In the genomic region with DNA sequence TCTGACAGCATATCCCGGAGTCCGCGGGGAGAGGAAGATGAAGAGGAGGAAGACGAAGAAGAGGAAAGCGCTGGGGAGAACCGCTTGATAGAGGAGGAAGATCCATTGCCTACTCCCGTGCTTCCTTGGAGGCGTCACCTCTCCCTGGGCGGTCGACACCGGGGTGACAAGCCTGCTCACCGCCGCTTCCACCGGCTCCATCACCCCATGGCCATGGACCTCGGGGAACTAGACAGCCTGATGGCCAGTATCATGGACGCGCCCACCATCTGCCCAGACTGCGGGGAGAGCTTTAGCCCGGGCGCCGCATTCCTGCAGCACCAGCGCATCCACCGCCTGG, we compare ENCODE assay signal across 7 mouse cellular contexts. TPM values are rescaled to one million over a fixed set of nuclear protein-coding genes. Genes with fewer than 3 reads are reported as not detected.
A peak's percentile ranks its signal among the peaks of the same experiment; 100 is the strongest.
DNase-seq lines count a peak whose midpoint lies in the region; ATAC-seq and TF ChIP-seq lines count a peak whose summit lies in the region.

No protein-coding gene starts in this region.

- H3K4me3 ChIP-seq in lung, embryonic 15.5 days, result peak overlapping the region; percentile 56
- peak overlapping the region; percentile 48 for H3K4me3 ChIP-seq in embryonic fibroblast, embryonic 13.5 days (ENCODE audit: insufficient read depth, low read length)
- H3K4me3 ChIP-seq in intestine, embryonic 16.5 days (ENCODE audit: low read length), result peak overlapping the region; percentile 70
- peak overlapping the region; percentile 45 for H3K4me3 ChIP-seq in neural tube, embryonic 14.5 days (ENCODE audit: low read depth, low read length)

- no peak for ATAC-seq in lung, embryonic 15.5 days (ENCODE audit: borderline replicate concordance, extremely low read depth, low FRiP score, low TSS enrichment)
- no peak; the same call in 1 of the 2 replicates for ATAC-seq in intestine, embryonic 16.5 days
- no peak for ATAC-seq in neural tube, embryonic 14.5 days (ENCODE audit: low read depth)

- H3K27me3 ChIP-seq in lung, embryonic 15.5 days, result peaks cover 19% of the 10 kb centered on the region
- H3K27me3 ChIP-seq in intestine, embryonic 16.5 days (replicated peaks; ENCODE audit: control insufficient read depth, insufficient read depth, low read length), result 0 out of 2 replicates have a peak, but pooled peaks cover 2% of the 10 kb centered on the region
- H3K27me3 ChIP-seq in neural tube, embryonic 14.5 days (ENCODE audit: control insufficient read depth, insufficient read depth, low read length), result peaks cover 18% of the 10 kb centered on the region; the same call in 1 of the 2 replicates

- peak overlapping the region; percentile 93 for H3K4me2 ChIP-seq in lung, embryonic 15.5 days
- H3K4me2 ChIP-seq in intestine, embryonic 16.5 days (ENCODE audit: low read depth, low read length), result peak overlapping the region; percentile 98
- peak overlapping the region; percentile 86 for H3K4me2 ChIP-seq in neural tube, embryonic 14.5 days (ENCODE audit: low read depth, low read length)

- H3K9ac ChIP-seq in lung, embryonic 15.5 days, result no peak overlapping the region
- H3K9ac ChIP-seq in intestine, embryonic 16.5 days (ENCODE audit: low read depth, low read length), result peak overlapping the region; percentile 72; the same call in 1 of the 2 replicates
- H3K9ac ChIP-seq in neural tube, embryonic 14.5 days (replicated peaks; ENCODE audit: low read depth, low read length), result peak overlapping the region; percentile 50

- H3K36me3 ChIP-seq in lung, embryonic 15.5 days, result 0 out of 2 replicates have a peak, but pooled peaks cover 3% of the 10 kb centered on the region
- no peaks in the 10 kb centered on the region; the same call in 1 of the 2 replicates for H3K36me3 ChIP-seq in intestine, embryonic 16.5 days (ENCODE audit: control insufficient read depth, insufficient read depth, low read length)
- 0 out of 2 replicates have a peak, but pooled peaks cover 3% of the 10 kb centered on the region for H3K36me3 ChIP-seq in neural tube, embryonic 14.5 days (ENCODE audit: control insufficient read depth, insufficient read depth, low read length)

- peaks cover 24% of the 10 kb centered on the region for H3K4me1 ChIP-seq in lung, embryonic 15.5 days
- peaks cover 4% of the 10 kb centered on the region; the same call in 1 of the 2 replicates for H3K4me1 ChIP-seq in embryonic fibroblast, embryonic 13.5 days (ENCODE audit: control insufficient read depth, insufficient read depth, low read length)
- peaks cover 18% of the 10 kb centered on the region for H3K4me1 ChIP-seq in intestine, embryonic 16.5 days (ENCODE audit: control insufficient read depth, insufficient read depth, low read length)
- H3K4me1 ChIP-seq in neural tube, embryonic 14.5 days (ENCODE audit: control insufficient read depth, insufficient read depth, low read length), result peaks cover 13% of the 10 kb centered on the region; the same call in 1 of the 2 replicates

- no peaks in the 10 kb centered on the region for H3K9me3 ChIP-seq in lung, embryonic 15.5 days
- H3K9me3 ChIP-seq in intestine, embryonic 16.5 days (ENCODE audit: control insufficient read depth, low read length), result no peaks in the 10 kb centered on the region
- H3K9me3 ChIP-seq in neural tube, embryonic 14.5 days (ENCODE audit: control insufficient read depth, low read length), result no peaks in the 10 kb centered on the region

- TF ChIP-seq CTCF in embryonic fibroblast, embryonic 13.5 days (IDR thresholded peaks at IDR 0.05; ENCODE audit: borderline replicate concordance, insufficient read depth, low read length), result no peak

- no peak for TF ChIP-seq POLR2A in embryonic fibroblast, embryonic 13.5 days (IDR thresholded peaks at IDR 0.05; ENCODE audit: low read depth, low read length)

- WGBS in lung, embryonic 15.5 days, result under 1% methylated on average over 19 of the region's 23 CpGs
- 4% methylated on average over 23 of the region's 23 CpGs for WGBS in intestine, embryonic 16.5 days
- 1% methylated on average over 21 of the region's 23 CpGs for WGBS in neural tube, embryonic 14.5 days

- no peak for DNase-seq in lung, postnatal 4 days
- DNase-seq in layer of hippocampus, adult 9-10 months (ENCODE audit: low spot score), result no peak
- no peak for DNase-seq in urinary bladder, postnatal 10 days (ENCODE audit: low spot score)

- no peak overlapping the region for H3K27ac ChIP-seq in lung, embryonic 15.5 days
- no peak overlapping the region for H3K27ac ChIP-seq in embryonic fibroblast, embryonic 13.5 days (ENCODE audit: insufficient read depth, low read length)
- no peak overlapping the region for H3K27ac ChIP-seq in intestine, embryonic 16.5 days (ENCODE audit: low read length)
- H3K27ac ChIP-seq in neural tube, embryonic 14.5 days (ENCODE audit: low read depth, low read length), result no peak overlapping the region

RNA-seq across cellular contexts. Expression of a gene that starts 29.7 kb away (rescaled TPM):
- not detected in 2 replicates for polyA plus RNA-seq in lung, embryonic 15.5 days (2015; fragmentation: Nextera tagmentation; extraction: Ambion mirVana)
- not detected in 2 replicates for polyA plus RNA-seq in embryonic fibroblast, embryonic 13.5 days (2011; ENCODE audit: insufficient read length, low read depth, missing spikeins)
- not detected in 2 replicates for polyA plus RNA-seq in intestine, embryonic 16.5 days (2015; fragmentation: Nextera tagmentation; extraction: Ambion mirVana)
- polyA plus RNA-seq in neural tube, embryonic 14.5 days (2014; fragmentation: Nextera tagmentation; extraction: Ambion mirVana), result 0.42 TPM in 1 of 2 replicates, not detected in the other

RNA-seq across cellular contexts. Expression of a gene that starts 45.0 kb away (rescaled TPM):
- polyA plus RNA-seq in lung, embryonic 15.5 days (2015; fragmentation: Nextera tagmentation; extraction: Ambion mirVana), result 7.9 and 8.0 TPM in 2 replicates
- 7.6 and 10.2 TPM in 2 replicates for polyA plus RNA-seq in embryonic fibroblast, embryonic 13.5 days (2011; ENCODE audit: insufficient read length, low read depth, missing spikeins)
- 6.1 and 7.4 TPM in 2 replicates for polyA plus RNA-seq in intestine, embryonic 16.5 days (2015; fragmentation: Nextera tagmentation; extraction: Ambion mirVana)
- polyA plus RNA-seq in neural tube, embryonic 14.5 days (2014; fragmentation: Nextera tagmentation; extraction: Ambion mirVana), result 21.7 and 28.9 TPM in 2 replicates
